Mouse (Mus musculus) frontal cortex, postnatal 36 days (tissue): Measurements from ENCODE around the gene Usp17lb.
"Not testable (repeated sequence)": the region's sequence is repeated elsewhere in the genome, so short reads cannot be mapped to it uniquely, and the experiment has no call there.

Experiments
- DNase-seq, 2 experiments: peaks; one replicate each; pipeline ENCODE4 v3.0.0; 2022; ENCODE audit warnings: low spot score in 2 of 2

Gene Usp17lb

DNA sequence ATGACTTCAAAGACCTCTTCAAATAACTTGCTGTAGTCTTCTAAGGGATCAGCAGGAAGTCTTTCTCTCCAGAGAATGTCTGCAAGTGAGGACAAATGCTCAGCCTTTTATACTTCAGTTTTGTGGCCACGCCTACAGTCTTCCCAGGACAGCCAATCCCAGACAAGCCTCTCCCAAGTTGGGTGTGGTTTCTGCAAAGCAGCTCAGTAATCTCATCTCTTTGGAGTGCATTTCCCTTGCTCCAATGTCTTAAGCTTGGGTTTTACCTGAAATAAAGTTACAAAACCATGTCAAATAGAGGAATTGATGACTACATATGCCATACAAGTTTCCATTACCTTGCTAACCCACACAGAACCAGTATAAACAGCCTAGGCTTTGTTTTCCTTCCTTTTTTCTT, at the start of gene Usp17lb:
Gene Usp17lb, minus strand, starts transcription at position 101 of the 400 bp plus-strand sequence.
- no peak for DNase-seq

DNA sequence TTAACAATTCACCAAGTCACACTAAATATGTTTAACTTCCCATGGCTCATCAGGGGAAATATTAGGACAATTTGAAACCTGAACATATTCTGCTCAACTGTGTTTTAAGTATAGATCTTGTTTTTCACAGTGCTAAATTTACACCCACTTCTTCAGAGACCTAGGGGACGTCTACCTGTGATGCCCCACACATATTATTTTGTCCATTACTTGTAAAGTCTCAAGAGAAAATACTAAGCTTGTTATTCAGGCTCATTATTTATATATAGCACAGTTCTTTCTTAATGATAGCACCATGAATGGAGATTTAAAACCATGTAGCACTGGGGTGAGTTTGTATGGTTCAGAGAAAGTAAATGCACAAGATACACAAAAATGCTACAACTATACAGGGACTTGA, 35.3 kb upstream of the Usp17lb start, which contains the start of gene Olfr665:
Gene Olfr665, plus strand, starts transcription at position 301 of the 400 bp plus-strand sequence.
- DNase-seq, result no peak

GRCm38 (mm10) chr7:104861381-104861780, 19.0 kb upstream of the Usp17lb start:
- DNase-seq, result no peak

DNA sequence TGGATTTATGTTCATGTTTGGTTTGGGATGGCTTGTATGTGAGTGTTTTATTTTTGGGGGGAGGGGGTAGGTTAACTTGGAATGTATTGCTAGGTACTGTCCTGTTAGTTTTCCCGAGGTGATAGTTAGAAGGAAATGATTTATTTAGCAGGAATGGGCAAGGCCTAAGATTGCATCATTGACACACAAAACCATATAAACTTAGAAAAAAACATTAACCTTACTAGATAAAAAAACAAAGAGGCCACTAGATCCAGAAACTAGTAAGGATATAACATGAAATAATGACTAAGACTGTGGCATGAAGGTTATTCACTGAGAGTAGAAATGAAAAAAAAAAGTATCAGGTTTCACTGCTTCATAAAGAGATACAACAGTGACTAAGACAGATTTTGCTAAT, 15.3 kb upstream of the Usp17lb start:
- no peak for DNase-seq

GRCm38 (mm10) chr7:104856709-104857108, 14.3 kb upstream of the Usp17lb start, which contains the start of gene Usp17la:
Gene Usp17la, plus strand, starts transcription at chr7:104857009.
- DNase-seq, result not testable (repeated sequence)

GRCm38 (mm10) chr7:104855248-104855750, 12.9 kb upstream of the Usp17lb start:
- DNase-seq, result no peak

DNA sequence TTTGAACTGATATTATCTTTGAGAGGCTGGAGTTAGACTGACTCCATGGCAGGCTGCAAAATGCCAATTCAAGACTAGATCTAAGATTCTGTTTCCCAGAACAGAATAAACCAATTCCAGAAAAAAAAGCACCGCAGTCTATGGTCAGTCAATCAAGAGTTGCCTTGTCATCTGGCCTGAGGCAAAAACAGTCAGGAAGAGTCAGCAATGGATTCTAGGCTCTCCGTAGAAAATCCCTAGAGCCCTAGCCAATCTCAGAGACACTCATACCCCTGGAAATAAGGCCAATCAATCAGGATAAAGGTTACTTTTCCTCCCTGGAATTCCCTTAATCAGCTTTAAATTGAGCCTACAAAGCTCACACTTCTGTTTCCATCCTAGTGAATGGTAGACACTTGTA, 9.1 kb upstream of the Usp17lb start:
- not testable (repeated sequence) for DNase-seq

DNA sequence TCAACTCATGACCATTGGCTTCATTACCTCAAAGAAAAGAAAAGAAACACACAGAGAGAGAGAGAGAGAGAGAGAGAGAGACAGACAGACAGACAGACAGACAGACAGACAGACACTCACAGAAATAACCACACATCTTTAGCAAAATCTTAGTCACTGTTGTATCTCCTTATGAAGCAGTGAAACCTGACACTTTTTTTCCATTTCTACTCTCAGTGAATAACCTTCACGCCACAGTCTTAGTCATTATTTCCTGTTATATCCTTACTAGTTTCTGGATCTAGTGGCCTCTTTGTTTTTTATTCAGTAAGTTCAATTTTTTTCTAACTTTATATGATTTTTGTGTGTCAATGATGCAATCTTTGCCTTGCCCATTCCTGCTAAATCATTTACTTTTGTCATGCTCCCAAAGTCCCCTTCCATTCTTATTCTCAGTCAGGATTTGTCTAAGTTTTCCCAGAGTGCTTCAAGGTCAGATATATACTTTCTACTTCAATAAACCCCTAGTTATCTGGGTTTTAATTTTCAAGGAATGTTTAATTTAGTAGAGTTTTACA, 1.4 kb upstream of the Usp17lb start:
- no peak for DNase-seq

DNA sequence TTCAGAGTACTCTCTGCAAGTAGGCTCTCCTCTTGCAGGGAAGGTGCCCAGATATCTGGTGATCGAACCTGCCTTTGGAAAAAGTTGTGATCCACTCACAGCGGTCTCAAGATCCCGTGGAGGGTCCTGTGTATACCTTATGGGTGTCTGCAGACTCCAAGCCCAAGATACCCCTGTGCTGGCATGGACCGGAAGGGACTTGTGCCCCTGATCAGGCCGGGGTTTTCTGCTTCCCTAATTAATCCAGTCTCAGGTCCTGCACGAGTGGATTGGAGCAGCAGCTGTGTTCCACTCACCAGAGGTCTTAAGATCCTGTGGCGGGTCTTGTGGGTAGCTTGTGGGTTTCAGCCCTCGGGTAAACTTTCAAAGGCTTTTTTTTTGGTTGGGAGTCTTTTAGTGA, 32.1 kb downstream of the Usp17lb start:
- DNase-seq, result not testable (repeated sequence)

DNA sequence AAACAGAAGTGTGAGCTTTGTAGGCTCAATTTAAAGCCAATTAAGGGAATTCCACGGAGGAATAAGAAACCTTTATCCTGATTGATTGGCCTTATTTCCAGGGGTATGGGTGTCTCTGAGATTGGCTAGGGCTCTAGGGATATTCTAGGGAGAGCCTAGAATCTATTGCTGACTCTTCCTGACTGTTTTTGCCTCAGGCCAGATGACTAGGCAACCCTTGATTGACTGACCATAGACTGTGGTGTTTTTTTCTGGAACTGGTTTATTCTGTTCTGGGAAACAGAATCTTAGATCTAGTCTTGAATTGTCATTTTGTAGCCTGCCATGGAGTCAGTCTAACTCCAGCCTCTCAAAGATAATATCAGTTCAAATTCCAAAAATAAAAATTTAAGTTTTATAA, 51.6 kb downstream of the Usp17lb start:
- DNase-seq, result no peak
